Mouse (Mus musculus): ENCODE measurements around the gene Tbxa2r.

DNA sequence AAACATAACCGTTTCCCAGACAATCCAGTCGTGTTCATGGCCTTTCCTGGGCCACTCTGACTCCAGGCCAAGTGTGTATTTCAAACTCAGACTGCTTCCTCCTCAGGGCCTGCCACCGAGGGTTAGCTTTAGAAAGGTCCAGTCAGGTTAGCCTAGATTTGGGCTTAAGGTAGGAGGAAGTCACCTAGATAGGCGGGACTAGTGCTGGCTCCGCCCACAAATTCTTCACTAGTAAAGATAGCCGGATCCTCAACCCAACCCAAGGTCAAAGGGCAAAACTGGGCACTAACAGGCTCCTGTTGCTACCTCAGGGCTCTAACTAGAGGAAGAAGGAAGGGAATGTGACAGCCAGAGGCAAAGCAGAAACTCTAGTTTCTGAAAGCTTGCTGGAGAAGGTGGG, 41.9 kb upstream of the Tbxa2r start:
- TF ChIP-seq CTCF (IDR thresholded peaks at IDR 0.05; ENCODE audit: low read depth), result no peak
- TF ChIP-seq EP300 (IDR thresholded peaks at IDR 0.05; ENCODE audit: low read depth), result no peak
